Mouse (Mus musculus): ENCODE data around the gene Pin4.

DNA sequence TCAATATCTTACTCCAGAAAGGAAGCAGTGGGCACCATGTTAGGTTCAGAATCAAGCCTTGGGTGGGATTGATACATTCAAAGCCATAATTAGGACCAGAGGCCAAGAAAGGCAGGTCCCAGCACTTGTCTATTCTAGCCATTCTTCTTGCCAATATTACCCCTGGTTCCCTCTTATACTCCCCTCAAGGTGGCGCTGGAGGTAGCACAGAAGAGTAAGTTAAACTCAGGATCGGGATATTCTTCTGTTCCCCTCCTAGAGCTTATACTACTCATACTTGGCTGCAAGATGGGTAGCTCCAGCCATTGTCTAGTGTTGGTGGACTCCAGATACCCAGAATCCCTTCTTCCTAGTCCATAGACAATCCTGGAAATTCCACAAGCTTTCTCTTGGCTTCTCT is 43.8 kb downstream of the Pin4 start:
- TF ChIP-seq CTCF (IDR thresholded peaks at IDR 0.05; ENCODE audit: low read depth, low read length) (no peak), GATA1 (IDR thresholded peaks at IDR 0.05; ENCODE audit: borderline replicate concordance, low read length) (no peak), TAL1 (conservative IDR thresholded peaks at IDR 0.05; ENCODE audit: low read depth, low read length) (no peak), GATA2 (IDR thresholded peaks at IDR 0.05; ENCODE audit: borderline replicate concordance, low read depth, low read length) (no peak)

Data from G1E (cell line).